Mouse (Mus musculus): ENCODE results near the gene Thap7. TPM values are rescaled to one million over a fixed set of nuclear protein-coding genes. Genes with fewer than 3 reads are reported as not detected.

Thap7 gene
- total RNA-seq, 1 experiment: 32.9 TPM

DNA sequence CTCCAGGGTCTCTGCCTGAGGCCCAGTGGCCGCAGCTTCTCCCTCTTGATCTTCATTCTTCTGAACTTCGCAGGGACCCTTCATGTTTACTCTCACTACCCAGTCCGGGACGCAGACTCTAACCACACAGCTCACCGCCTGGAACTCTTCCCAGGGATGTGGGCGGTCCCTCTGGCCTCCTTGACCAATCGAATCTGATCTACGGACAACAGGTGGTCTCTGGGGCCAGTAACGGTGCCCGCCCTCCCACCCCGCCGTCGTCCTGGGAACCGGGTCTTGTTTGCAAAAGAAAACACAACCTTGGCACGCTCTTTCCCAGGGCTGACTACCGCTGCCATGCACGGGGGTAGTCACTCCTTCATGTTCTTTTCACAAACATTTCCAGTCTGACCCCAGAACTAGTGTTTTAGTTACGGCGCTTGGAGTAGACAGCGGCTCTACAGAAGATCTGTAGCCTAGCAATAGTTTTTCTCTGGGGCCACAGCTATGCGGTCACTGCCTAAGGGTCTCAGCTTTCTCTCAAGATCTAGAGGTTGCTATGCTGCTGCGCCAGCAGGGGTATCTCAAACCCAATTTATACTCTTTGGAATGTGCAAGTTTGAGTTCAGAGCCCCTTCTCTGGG is 30.3 kb upstream of the Thap7 start, which contains the start of gene Lrrc74b:
Gene Lrrc74b (minus strand): TSS at position 120 of the 623 bp plus-strand sequence.
- peak; percentile 61 for DNase-seq (ENCODE audit: low read depth, low spot score)
- Histone ChIP-seq H3K36me3 (ENCODE audit: control insufficient read depth, insufficient read depth, low read length, poor library complexity, severe bottlenecking) (no peaks in the 10 kb centered on the region), H3K9ac (ENCODE audit: insufficient read depth, low read depth, low read length, poor library complexity, severe bottlenecking) (peak within 1 kb of the TSS; percentile 61), H3K4me3 (ENCODE audit: insufficient read depth in 1 of 2, low read depth in 1 of 2, low read length in 2 of 2, poor library complexity in 1 of 2, severe bottlenecking in 1 of 2) (peak within 1 kb of the TSS; percentile 43 to 64), H3K9me3 (ENCODE audit: control insufficient read depth, insufficient read depth, low read depth, low read length) (no peaks in the 10 kb centered on the region), H3K27ac (ENCODE audit: insufficient read depth, low read depth, low read length, poor library complexity, severe bottlenecking) (no peak within 1 kb of the TSS), H3K4me1 (ENCODE audit: control insufficient read depth in 2 of 2, insufficient read depth in 2 of 2, low read length in 2 of 2, poor library complexity in 1 of 2) (peaks cover 2 to 24% of the 10 kb centered on the region in 2 experiments; a peak in 3 of 4 replicates)
- in situ Hi-C loops (cut with MboI; ENCODE audit: low sequenced_read_pairs in 2 of 2, unreplicated experiment in 2 of 2): no loop called here
- TF ChIP-seq CHD2 (IDR thresholded peaks at IDR 0.05; ENCODE audit: low read depth, low read length): no peak
- no peak for TF ChIP-seq HCFC1 (IDR thresholded peaks at IDR 0.05; ENCODE audit: borderline replicate concordance, insufficient read depth, low read length)
- no peak for TF ChIP-seq MAFK (IDR thresholded peaks at IDR 0.05; ENCODE audit: insufficient read depth, low read depth, low read length)
- TF ChIP-seq ZC3H11A (IDR thresholded peaks at IDR 0.05; ENCODE audit: borderline replicate concordance, low read depth, low read length): no peak
- TF ChIP-seq ZNF384 (IDR thresholded peaks at IDR 0.05; ENCODE audit: low read depth, low read length): no peak

DNA sequence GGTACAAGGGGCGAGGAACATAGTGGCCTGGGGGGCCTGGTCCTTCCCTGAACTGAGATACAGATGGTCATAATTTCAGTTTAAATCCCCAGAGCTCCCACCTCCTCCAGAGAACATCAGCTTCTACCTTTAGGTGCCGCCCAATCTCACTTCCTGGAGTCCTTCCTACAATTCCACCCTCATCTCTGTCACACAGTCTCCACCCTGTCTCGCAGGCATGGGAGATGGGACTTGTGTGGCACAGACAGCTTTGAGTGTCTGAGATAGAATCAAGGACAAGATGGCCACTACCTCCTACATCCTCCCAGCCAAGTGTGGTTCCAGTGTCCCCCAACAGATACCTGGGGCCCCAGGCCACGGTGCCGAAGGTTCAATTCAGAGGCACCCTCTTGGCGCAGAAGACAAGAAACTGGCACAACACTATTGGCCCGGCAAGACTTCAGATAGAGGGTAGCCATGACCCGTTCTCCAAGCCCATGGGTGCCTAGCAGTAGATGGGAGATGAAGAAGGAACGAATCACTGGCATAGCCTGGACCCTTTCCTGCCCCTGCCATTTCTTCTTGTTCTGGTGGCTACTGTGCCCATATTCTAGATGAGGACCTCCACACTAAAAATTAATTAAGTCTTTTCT is 28.6 kb upstream of the Thap7 start:
- TF ChIP-seq CHD2 (IDR thresholded peaks at IDR 0.05; ENCODE audit: low read depth, low read length) (no peak), HCFC1 (IDR thresholded peaks at IDR 0.05; ENCODE audit: borderline replicate concordance, insufficient read depth, low read length) (no peak), MAFK (IDR thresholded peaks at IDR 0.05; ENCODE audit: insufficient read depth, low read depth, low read length) (no peak), ZNF384 (IDR thresholded peaks at IDR 0.05; ENCODE audit: low read depth, low read length) (no peak), ZC3H11A (IDR thresholded peaks at IDR 0.05; ENCODE audit: borderline replicate concordance, low read depth, low read length) (no peak)
- DNase-seq (ENCODE audit: low read depth, low spot score): no peak
- H3K4me1 ChIP-seq (ENCODE audit: control insufficient read depth in 2 of 2, insufficient read depth in 2 of 2, low read length in 2 of 2, poor library complexity in 1 of 2): peaks cover 2 to 28% of the 10 kb centered on the region in 2 experiments; a peak in 3 of 4 replicates
- H3K4me3 ChIP-seq (ENCODE audit: insufficient read depth in 1 of 2, low read depth in 1 of 2, low read length in 2 of 2, poor library complexity in 1 of 2, severe bottlenecking in 1 of 2): peak overlapping the region in 1 of 2 experiments; percentile 14; a peak in 1 of 4 replicates
- H3K9ac ChIP-seq (ENCODE audit: insufficient read depth, low read depth, low read length, poor library complexity, severe bottlenecking): no peak overlapping the region
- in situ Hi-C loops (cut with MboI; ENCODE audit: low sequenced_read_pairs in 2 of 2, unreplicated experiment in 2 of 2): no loop called here
- H3K27ac ChIP-seq (ENCODE audit: insufficient read depth, low read depth, low read length, poor library complexity, severe bottlenecking): no peak overlapping the region
- no peaks in the 10 kb centered on the region for H3K36me3 ChIP-seq (ENCODE audit: control insufficient read depth, insufficient read depth, low read length, poor library complexity, severe bottlenecking)
- H3K9me3 ChIP-seq (ENCODE audit: control insufficient read depth, insufficient read depth, low read depth, low read length): no peaks in the 10 kb centered on the region

DNA sequence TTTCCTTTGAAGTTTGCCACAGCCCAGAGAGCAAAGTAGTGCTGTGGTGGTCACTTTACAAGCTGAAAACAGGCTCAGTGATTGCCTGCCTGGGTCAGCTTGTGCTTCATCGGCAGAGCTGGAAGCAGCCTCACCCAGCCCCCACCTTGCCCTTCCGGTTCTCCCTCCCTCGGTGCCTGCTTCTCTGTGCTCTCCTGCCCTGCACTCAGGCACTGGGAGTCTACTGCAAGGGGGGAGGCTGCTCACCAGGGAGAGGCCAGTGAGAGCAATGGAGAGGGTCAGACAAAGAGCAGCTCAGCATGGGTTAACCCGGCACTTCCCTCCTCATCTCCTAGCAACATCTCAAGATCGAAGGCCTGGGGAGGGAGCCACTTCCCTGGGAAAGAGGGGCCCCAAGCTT is 27.9 kb upstream of the Thap7 start:
- H3K9me3 ChIP-seq (ENCODE audit: control insufficient read depth, insufficient read depth, low read depth, low read length): no peaks in the 10 kb centered on the region
- H3K4me1 ChIP-seq (ENCODE audit: control insufficient read depth in 2 of 2, insufficient read depth in 2 of 2, low read length in 2 of 2, poor library complexity in 1 of 2): peaks cover 2 to 31% of the 10 kb centered on the region in 2 experiments; a peak in 3 of 4 replicates
- no peak overlapping the region for H3K27ac ChIP-seq (ENCODE audit: insufficient read depth, low read depth, low read length, poor library complexity, severe bottlenecking)
- H3K4me3 ChIP-seq (ENCODE audit: insufficient read depth in 1 of 2, low read depth in 1 of 2, low read length in 2 of 2, poor library complexity in 1 of 2, severe bottlenecking in 1 of 2): peak overlapping the region in 1 of 2 experiments; percentile 14; a peak in 3 of 4 replicates
- in situ Hi-C loops (cut with MboI; ENCODE audit: low sequenced_read_pairs in 2 of 2, unreplicated experiment in 2 of 2): no loop called here
- no peak for DNase-seq (ENCODE audit: low read depth, low spot score)
- no peaks in the 10 kb centered on the region for H3K36me3 ChIP-seq (ENCODE audit: control insufficient read depth, insufficient read depth, low read length, poor library complexity, severe bottlenecking)
- TF ChIP-seq CHD2 (IDR thresholded peaks at IDR 0.05; ENCODE audit: low read depth, low read length) (no peak), ZNF384 (IDR thresholded peaks at IDR 0.05; ENCODE audit: low read depth, low read length) (no peak), ZC3H11A (IDR thresholded peaks at IDR 0.05; ENCODE audit: borderline replicate concordance, low read depth, low read length) (no peak), HCFC1 (IDR thresholded peaks at IDR 0.05; ENCODE audit: borderline replicate concordance, insufficient read depth, low read length) (no peak), MAFK (IDR thresholded peaks at IDR 0.05; ENCODE audit: insufficient read depth, low read depth, low read length) (no peak)
- H3K9ac ChIP-seq (ENCODE audit: insufficient read depth, low read depth, low read length, poor library complexity, severe bottlenecking): no peak overlapping the region

DNA sequence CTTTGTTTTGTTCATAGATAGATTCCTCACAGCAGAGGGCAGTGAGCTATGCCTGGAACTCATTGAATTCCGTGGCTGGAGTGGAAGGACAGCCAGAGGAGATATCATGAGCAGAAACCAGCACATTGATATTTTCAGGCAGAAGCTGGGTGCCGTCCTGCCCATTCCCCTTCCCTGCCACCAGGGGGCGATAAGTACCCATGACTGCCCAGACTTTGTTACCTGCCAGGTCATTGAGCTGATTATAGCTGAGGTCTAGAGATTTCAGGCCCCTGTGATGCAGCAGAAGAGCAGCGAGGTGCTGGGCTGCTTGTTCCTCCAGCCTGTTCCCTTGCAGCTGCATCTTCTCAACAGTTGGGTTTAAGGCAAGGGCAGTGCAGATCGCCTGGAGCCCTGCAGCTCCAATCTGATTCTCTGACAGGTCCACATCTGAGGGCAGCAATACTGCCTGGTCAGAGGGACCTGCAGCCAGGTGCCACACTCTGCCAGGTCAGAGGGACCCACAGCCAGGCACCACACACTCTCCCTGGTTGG is 27.1 kb upstream of the Thap7 start:
- H3K27ac ChIP-seq (ENCODE audit: insufficient read depth, low read depth, low read length, poor library complexity, severe bottlenecking): no peak overlapping the region
- H3K4me1 ChIP-seq (ENCODE audit: control insufficient read depth in 2 of 2, insufficient read depth in 2 of 2, low read length in 2 of 2, poor library complexity in 1 of 2): peaks cover 2 to 33% of the 10 kb centered on the region in 2 experiments; a peak in 3 of 4 replicates
- H3K9ac ChIP-seq (ENCODE audit: insufficient read depth, low read depth, low read length, poor library complexity, severe bottlenecking): no peak overlapping the region
- in situ Hi-C loops (cut with MboI; ENCODE audit: low sequenced_read_pairs in 2 of 2, unreplicated experiment in 2 of 2): no loop called here
- TF ChIP-seq CHD2 (IDR thresholded peaks at IDR 0.05; ENCODE audit: low read depth, low read length) (no peak), HCFC1 (IDR thresholded peaks at IDR 0.05; ENCODE audit: borderline replicate concordance, insufficient read depth, low read length) (no peak), ZNF384 (IDR thresholded peaks at IDR 0.05; ENCODE audit: low read depth, low read length) (no peak), ZC3H11A (IDR thresholded peaks at IDR 0.05; ENCODE audit: borderline replicate concordance, low read depth, low read length) (peak; percentile 32; the same call in 1 of the 2 replicates), MAFK (IDR thresholded peaks at IDR 0.05; ENCODE audit: insufficient read depth, low read depth, low read length) (0 out of 2 replicates have a peak, but pooled peaks have one; percentile 15)
- H3K36me3 ChIP-seq (ENCODE audit: control insufficient read depth, insufficient read depth, low read length, poor library complexity, severe bottlenecking): no peaks in the 10 kb centered on the region
- peak; percentile 61 for DNase-seq (ENCODE audit: low read depth, low spot score)
- no peak overlapping the region for H3K4me3 ChIP-seq (ENCODE audit: insufficient read depth in 1 of 2, low read depth in 1 of 2, low read length in 2 of 2, poor library complexity in 1 of 2, severe bottlenecking in 1 of 2)
- H3K9me3 ChIP-seq (ENCODE audit: control insufficient read depth, insufficient read depth, low read depth, low read length): no peaks in the 10 kb centered on the region

Measured in ES-E14 (cell line).